In genomic region chr1:181008266-181008665, GRCm38 (mm10) we compare ENCODE assay signal across 15 mouse cellular contexts. TPM values are rescaled to one million over a fixed set of nuclear protein-coding genes. Genes with fewer than 3 reads are reported as not detected.
DNase-seq lines count a peak whose midpoint lies in the region; ATAC-seq and TF ChIP-seq lines count a peak whose summit lies in the region.
"Had no signal": no experiment of that assay in that cellular context is flagged by ENCODE, and none has a peak within 500 bp of the region (broad histone marks: within the 10 kb centered on the region; RNA-seq: fewer than 3 reads in every experiment).

No protein-coding gene starts in this region.

- DNase-seq in adrenal gland, adult 2 months: peak; percentile 43
- no peak for DNase-seq in adrenal gland, postnatal 4 days (ENCODE audit: low spot score in 2 of 2)
- peak; percentile 54 for DNase-seq in kidney, adult 18-20 months
- DNase-seq in heart, postnatal 10 days: peak; percentile 35
- peak; percentile 50 for DNase-seq in lung, adult 2 months
- no peak for DNase-seq in thymus, postnatal 4 days
- no peak for DNase-seq in left cerebral cortex, adult 18-20 months (ENCODE audit: low spot score in 2 of 2)
- DNase-seq: forebrain, postnatal 0 days had no signal

- TF ChIP-seq POLR2A in lung, adult 2 months (IDR thresholded peaks at IDR 0.05; ENCODE audit: borderline replicate concordance, extremely low read depth, low read depth, low read length): no peak

- no peak overlapping the region for H3K4me2 ChIP-seq in kidney, embryonic 16.5 days (replicated peaks; ENCODE audit: low read depth, low read length)
- H3K4me2 ChIP-seq: hindbrain, embryonic 13.5 days; liver, embryonic 15.5 days; midbrain, embryonic 11.5 days had no signal

- ATAC-seq in kidney, embryonic 16.5 days (ENCODE audit: low FRiP score, low TSS enrichment): no peak
- ATAC-seq: forebrain, postnatal 0 days had no signal

- H3K27me3 ChIP-seq in kidney, embryonic 16.5 days (ENCODE audit: insufficient read depth, low read length): no peaks in the 10 kb centered on the region
- H3K27me3 ChIP-seq: hindbrain, embryonic 13.5 days had no signal

- intact Hi-C loops in heart, postnatal 10 days (cut with DNase I): no loop called here

- 96% methylated on average over 2 of the region's 2 CpGs for WGBS in kidney, embryonic 16.5 days
- 87% methylated on average over 2 of the region's 2 CpGs for WGBS in lung, adult 2 months

- no peaks in the 10 kb centered on the region for H3K9me3 ChIP-seq in kidney, embryonic 16.5 days (ENCODE audit: low read length)
- H3K9me3 ChIP-seq: hindbrain, embryonic 13.5 days; liver, embryonic 15.5 days had no signal

- H3K9ac ChIP-seq in kidney, embryonic 16.5 days (replicated peaks; ENCODE audit: low read length): no peak overlapping the region
- H3K9ac ChIP-seq: forebrain, postnatal 0 days; hindbrain, embryonic 13.5 days; liver, embryonic 15.5 days had no signal

- H3K4me3 ChIP-seq in kidney, embryonic 16.5 days (ENCODE audit: low read length): no peak overlapping the region
- no peak overlapping the region for H3K4me3 ChIP-seq in lung, adult 2 months (replicated peaks; ENCODE audit: extremely low read depth, low read depth, low read length)
- H3K4me3 ChIP-seq: hindbrain, embryonic 13.5 days; layer of hippocampus, adult 2 months; liver, embryonic 15.5 days had no signal

- TF ChIP-seq CTCF in lung, adult 2 months (IDR thresholded peaks at IDR 0.05; ENCODE audit: insufficient read depth, low read length): no peak

- no peaks in the 10 kb centered on the region for H3K36me3 ChIP-seq in kidney, embryonic 16.5 days (ENCODE audit: insufficient read depth, low read length)
- H3K36me3 ChIP-seq: hindbrain, embryonic 13.5 days; liver, embryonic 15.5 days had no signal

- no peak overlapping the region for H3K27ac ChIP-seq in kidney, embryonic 16.5 days (ENCODE audit: low read length)
- H3K27ac ChIP-seq: hindbrain, embryonic 13.5 days; layer of hippocampus, adult 2 months; liver, embryonic 15.5 days had no signal

- H3K4me1 ChIP-seq in kidney, embryonic 16.5 days (ENCODE audit: insufficient read depth, low read length): peaks cover 14% of the 10 kb centered on the region
- peaks cover 18% of the 10 kb centered on the region for H3K4me1 ChIP-seq in lung, adult 2 months (ENCODE audit: control insufficient read depth, insufficient read depth, low read length)
- H3K4me1 ChIP-seq: hindbrain, embryonic 13.5 days had no signal

RNA-seq across cellular contexts. Expression of gene Ephx1, which starts 12.4 kb away (rescaled TPM):
- 100 to 1,000 TPM; 209 to 314 TPM for total RNA-seq in adrenal gland, adult 2 months (2021)
- polyA plus RNA-seq in adrenal gland, adult 2 months (2012; rRNA removed): 112 and 140 TPM in 2 replicates
- 10 to 100 TPM; 85.8 to 86.5 TPM for total RNA-seq in adrenal gland, postnatal 4 days (2021)
- polyA plus RNA-seq in kidney, embryonic 16.5 days (2015; fragmentation: Nextera tagmentation; extraction: Ambion mirVana): 7.1 and 8.3 TPM in 2 replicates
- total RNA-seq in heart, postnatal 10 days (2021): 10 to 100 TPM; 20.5 to 21.2 TPM
- polyA plus RNA-seq in lung, adult 2 months (2012; rRNA removed): 116 and 142 TPM in 2 replicates
- 10 to 100 TPM; 27.6 to 30.8 TPM for total RNA-seq in left cerebral cortex, adult 18-20 months (2021)

RNA-seq across cellular contexts. Expression of gene 9130409I23Rik, which starts 42.8 kb away (rescaled TPM):
- not detected for total RNA-seq in adrenal gland, adult 2 months (2021)
- polyA plus RNA-seq in adrenal gland, adult 2 months (2012; rRNA removed): not detected in 2 replicates
- not detected for total RNA-seq in adrenal gland, postnatal 4 days (2021)
- 0.09 TPM in 1 of 2 replicates, not detected in the other for polyA plus RNA-seq in kidney, embryonic 16.5 days (2015; fragmentation: Nextera tagmentation; extraction: Ambion mirVana)
- not detected for total RNA-seq in heart, postnatal 10 days (2021)
- polyA plus RNA-seq in lung, adult 2 months (2012; rRNA removed): not detected in 2 replicates
- total RNA-seq in left cerebral cortex, adult 18-20 months (2021): not detected
- total RNA-seq: forebrain, postnatal 0 days; left cerebral cortex, postnatal 25 days had no signal
- polyA plus RNA-seq: forebrain, postnatal 0 days; midbrain, embryonic 11.5 days; small intestine, adult 2 months had no signal

Comparison
In these comparisons a context has a peak if more than half of its experiments do, and no peak if none do; other contexts are left out.
1. DNase-seq: peak in adrenal gland, adult 2 months (single experiment), kidney, adult 18-20 months (single experiment), heart, postnatal 10 days (2 of 2) and lung, adult 2 months (single experiment); none in adrenal gland, postnatal 4 days (0 of 2), thymus, postnatal 4 days (single experiment) and left cerebral cortex, adult 18-20 months (0 of 2).